Mouse (Mus musculus) splenic B cell, adult 2 months (primary cell): ENCODE data around the gene Tle3.

Experiments
- DNase-seq: peaks from one replicate; pipeline ENCODE4 v3.0.0-alpha.2; 2011; ENCODE audit warnings: low read depth, low spot score
- H3K27me3 ChIP-seq: 2 replicates; pipeline ENCODE4 v1.6.1; 2012; ENCODE audit warnings: mild to moderate bottlenecking, low read length, moderate library complexity, mixed read lengths; ENCODE audit not compliant: control insufficient read depth, poor library complexity, insufficient read depth, severe bottlenecking
- H3K36me3 ChIP-seq: 2 replicates; pipeline ENCODE4 v1.6.1; 2012; ENCODE audit warnings: mild to moderate bottlenecking, low read length, moderate library complexity, mixed read lengths; ENCODE audit not compliant: control insufficient read depth, poor library complexity, insufficient read depth, severe bottlenecking

Tle3 gene

GRCm38 (mm10) chr9:61404615-61404980 lies 32.4 kb downstream of the Tle3 start:
- Histone ChIP-seq H3K27me3 (no peaks in the 10 kb centered on the region), H3K36me3 (peaks cover 32% of the 10 kb centered on the region)
- DNase-seq, result no peak

- Histone ChIP-seq H3K27me3 (no peaks in the 10 kb centered on the region), H3K36me3 (peaks cover 35% of the 10 kb centered on the region)
- DNase-seq, result no peak
These were observed 32.9 kb downstream of the Tle3 start for GRCm38 (mm10) chr9:61404998-61405621.

GRCm38 (mm10) chr9:61406343-61406742 lies 34.2 kb downstream of the Tle3 start:
- no peak for DNase-seq
- H3K27me3 ChIP-seq, result no peaks in the 10 kb centered on the region
- peaks cover 41% of the 10 kb centered on the region for H3K36me3 ChIP-seq

GRCm38 (mm10) chr9:61409046-61409445 lies 36.9 kb downstream of the Tle3 start:
- peaks cover 36% of the 10 kb centered on the region for H3K36me3 ChIP-seq
- H3K27me3 ChIP-seq, result no peaks in the 10 kb centered on the region
- no peak for DNase-seq

- peaks cover 20% of the 10 kb centered on the region for H3K36me3 ChIP-seq
- no peaks in the 10 kb centered on the region for H3K27me3 ChIP-seq
- DNase-seq, result no peak
These were observed 41.7 kb downstream of the Tle3 start for GRCm38 (mm10) chr9:61413665-61414456.

GRCm38 (mm10) chr9:61416571-61416970 lies 44.4 kb downstream of the Tle3 start:
- no peak for DNase-seq
- Histone ChIP-seq H3K36me3 (peaks cover 6% of the 10 kb centered on the region), H3K27me3 (no peaks in the 10 kb centered on the region)

GRCm38 (mm10) chr9:61421626-61422025 lies 49.5 kb downstream of the Tle3 start:
- peaks cover 2% of the 10 kb centered on the region for H3K36me3 ChIP-seq
- no peaks in the 10 kb centered on the region for H3K27me3 ChIP-seq
- no peak for DNase-seq

GRCm38 (mm10) chr9:61424245-61424644 lies 52.1 kb downstream of the Tle3 start:
- Histone ChIP-seq H3K36me3 (no peaks in the 10 kb centered on the region), H3K27me3 (no peaks in the 10 kb centered on the region)
- no peak for DNase-seq

GRCm38 (mm10) chr9:61426493-61426892 lies 54.3 kb downstream of the Tle3 start:
- no peaks in the 10 kb centered on the region for H3K27me3 ChIP-seq
- no peak for DNase-seq
- no peaks in the 10 kb centered on the region for H3K36me3 ChIP-seq

GRCm38 (mm10) chr9:61427051-61427450 lies 54.9 kb downstream of the Tle3 start:
- peak; percentile 24 for DNase-seq
- Histone ChIP-seq H3K36me3 (no peaks in the 10 kb centered on the region), H3K27me3 (no peaks in the 10 kb centered on the region)

GRCm38 (mm10) chr9:61427901-61428300 lies 55.7 kb downstream of the Tle3 start:
- H3K27me3 ChIP-seq, result no peaks in the 10 kb centered on the region
- H3K36me3 ChIP-seq, result no peaks in the 10 kb centered on the region
- no peak for DNase-seq

- peak; percentile 85 for DNase-seq
- Histone ChIP-seq H3K36me3 (no peaks in the 10 kb centered on the region), H3K27me3 (no peaks in the 10 kb centered on the region)
These were observed 59.7 kb downstream of the Tle3 start for GRCm38 (mm10) chr9:61431830-61432229.

- peak; percentile 60 for DNase-seq
- Histone ChIP-seq H3K27me3 (no peaks in the 10 kb centered on the region), H3K36me3 (no peaks in the 10 kb centered on the region)
These were observed 61.0 kb downstream of the Tle3 start for GRCm38 (mm10) chr9:61433206-61433605.

- peak; percentile 22 for DNase-seq
- Histone ChIP-seq H3K27me3 (no peaks in the 10 kb centered on the region), H3K36me3 (no peaks in the 10 kb centered on the region)
These were observed 61.9 kb downstream of the Tle3 start for GRCm38 (mm10) chr9:61434062-61434461.

GRCm38 (mm10) chr9:61435191-61435989 lies 63.2 kb downstream of the Tle3 start:
- Histone ChIP-seq H3K36me3 (no peaks in the 10 kb centered on the region), H3K27me3 (no peaks in the 10 kb centered on the region)
- peak; percentile 62 for DNase-seq
